Mouse (Mus musculus) ES-Bruce4 (cell line): Measurements from ENCODE around the gene Ccdc191.

ENCODE experiments used
- CTCF ChIP-seq: IDR thresholded peaks from one replicate; pipeline ENCODE4 v1.8.1; 2011; ENCODE audit warnings: low read depth, low read length
- POLR2A ChIP-seq: IDR thresholded peaks from one replicate; pipeline ENCODE4 v1.8.1; 2011; ENCODE audit warnings: low read length; ENCODE audit not compliant: insufficient read depth

DNA sequence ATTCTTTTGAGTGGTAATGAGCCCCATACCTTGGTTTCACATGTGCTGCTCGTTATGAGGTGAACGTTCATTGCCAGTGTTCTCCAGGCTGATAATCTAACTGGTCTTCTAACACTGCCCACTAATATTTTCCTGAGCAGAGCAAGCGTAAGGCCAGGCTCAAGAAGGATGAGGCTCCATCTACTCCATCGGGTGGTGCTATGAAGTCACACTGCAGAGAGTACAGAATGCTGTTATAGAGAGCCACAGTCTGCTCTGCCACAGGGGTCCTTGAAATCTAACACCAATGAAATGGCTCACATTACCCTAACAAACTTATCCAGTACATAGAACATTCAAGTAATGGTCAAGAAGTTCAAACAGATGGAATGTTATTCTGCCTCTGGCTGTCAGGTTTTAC lies 68.4 kb downstream of the Ccdc191 start:
- TF ChIP-seq POLR2A (no peak), CTCF (no peak)
